Mouse (Mus musculus) liver, embryonic 14.5 days (tissue): ENCODE measurements around the gene Brinp2. TPM values are rescaled to one million over a fixed set of nuclear protein-coding genes. Genes with fewer than 3 reads are reported as not detected.

ENCODE experiments used
- ATAC-seq: fragments of 200-750 bp; cut with Nextera tagmentation; 2 replicates; pipeline ENCODE4 v1.8.0; 2017; ENCODE audit warnings: moderate number of reproducible peaks, mild to moderate bottlenecking, moderate library complexity; ENCODE audit not compliant: insufficient read depth
- DNase-seq, 3 experiments: peaks; one replicate each; pipeline ENCODE4 v3.0.0-alpha.2; 2012 to 2013; ENCODE audit warnings: low read depth in 3 of 3, low spot score in 3 of 3
- H3K27ac ChIP-seq: fragments of 300-500 bp; sonication (generic); 2 replicates; pipeline ENCODE4 v1.5.1; 2014; ENCODE audit warnings: moderate library complexity, mild to moderate bottlenecking, control low read depth, inconsistent platforms
- H3K27me3 ChIP-seq: fragments of 300-500 bp; sonication (generic); 2 replicates; pipeline ENCODE4 v1.6.1; 2014; ENCODE audit warnings: mild to moderate bottlenecking, low read length, moderate library complexity; ENCODE audit not compliant: control insufficient read depth, insufficient read depth
- H3K36me3 ChIP-seq: fragments of 300-500 bp; sonication (generic); replicated peaks from 2 replicates; pipeline ENCODE4 v1.6.1; 2014; ENCODE audit warnings: low read depth; ENCODE audit not compliant: control insufficient read depth, insufficient read depth
- H3K4me1 ChIP-seq, 2 experiments: fragments of 200-500 bp in 1 of 2; fragments of 300-500 bp in 1 of 2; sonication (generic) in 1 of 2; replicated peaks; 2 replicates each; pipeline ENCODE4 v1.6.1; 2012 to 2014; ENCODE audit warnings: antibody characterized with exemption in 1 of 2, inconsistent platforms in 1 of 2, low read length in 1 of 2; ENCODE audit not compliant: control insufficient read depth in 2 of 2, insufficient read depth in 2 of 2
- H3K4me2 ChIP-seq: fragments of 300-500 bp; sonication (generic); 2 replicates; pipeline ENCODE4 v1.6.1; 2014; ENCODE audit warnings: low read depth, mild to moderate bottlenecking, control low read depth, moderate library complexity
- H3K4me3 ChIP-seq, 2 experiments: fragments of 200-500 bp in 1 of 2; fragments of 300-500 bp in 1 of 2; sonication (generic) in 1 of 2; 2 replicates each; pipeline ENCODE4 v1.5.1; 2012 to 2014; ENCODE audit warnings: low read depth in 2 of 2, low read length in 2 of 2, mild to moderate bottlenecking in 2 of 2, control low read depth in 1 of 2, inconsistent platforms in 1 of 2, moderate library complexity in 1 of 2; ENCODE audit not compliant: insufficient read depth in 1 of 2
- H3K9ac ChIP-seq: fragments of 300-500 bp; sonication (generic); replicated peaks from 2 replicates; pipeline ENCODE4 v1.6.1; 2014; ENCODE audit warnings: mild to moderate bottlenecking, control low read depth, moderate library complexity
- H3K9me3 ChIP-seq: fragments of 300-500 bp; sonication (generic); 2 replicates; pipeline ENCODE4 v1.6.1; 2016; ENCODE audit warnings: low read length, mixed read lengths; ENCODE audit not compliant: control insufficient read depth
- CTCF ChIP-seq: IDR thresholded peaks from 2 replicates; pipeline ENCODE4 v1.5.1; 2016; ENCODE audit warnings: antibody characterized with exemption, low read depth, control low read depth
- EP300 ChIP-seq: IDR thresholded peaks from 2 replicates; pipeline ENCODE4 v1.6.1; 2016; ENCODE audit warnings: antibody characterized with exemption, low read depth
- WGBS: fragments of 180-500 bp; shearing (Covaris S2); extraction: QIAGEN DNeasy Blood & Tissue Kit; methylation state at CpG from one replicate; pipeline ENCODE4 v1.1.7; 2014; ENCODE audit not compliant: insufficient replicate concordance; 5-methylcytosine and 5-hydroxymethylcytosine counted together
- polyA plus RNA-seq, 2 experiments: library from polyadenylated mRNA; depleted of rRNA in 1 of 2; stranded (reverse) in 1 of 2; unstranded in 1 of 2; fragments of >200 nt; fragmentation: Nextera tagmentation in 1 of 2; extraction: Ambion mirVana in 1 of 2; gene quantifications; 2 replicates each; pipeline versions ENCODE4 v1.2.1 to v1.2.3; 2012 to 2014

Gene Brinp2
- polyA plus RNA-seq, 2 experiments: not detected

DNA sequence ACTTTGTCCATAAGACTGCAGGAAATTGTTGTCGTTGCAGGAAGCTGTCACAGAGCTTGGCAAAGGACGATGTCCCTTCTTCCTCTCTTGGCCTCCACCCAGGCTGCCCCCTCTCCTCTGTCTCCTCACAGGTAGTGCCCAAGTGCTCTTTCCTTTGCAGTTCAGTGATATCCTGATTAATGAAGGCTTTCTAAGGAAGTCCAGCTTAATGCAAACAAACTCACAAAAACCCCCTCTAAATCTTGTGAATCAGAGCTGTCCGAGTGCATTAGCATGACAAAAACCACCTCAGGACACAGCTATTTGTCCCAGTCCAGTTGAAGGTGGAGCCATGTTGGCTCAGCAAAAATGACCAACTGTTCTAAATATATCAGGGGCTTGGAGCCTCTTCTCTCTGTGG, 30.7 kb upstream of the Brinp2 start:
- Histone ChIP-seq H3K9me3 (no peaks in the 10 kb centered on the region), H3K4me3 (no peak overlapping the region), H3K27me3 (no peaks in the 10 kb centered on the region), H3K36me3 (no peaks in the 10 kb centered on the region), H3K4me2 (no peak overlapping the region), H3K27ac (no peak overlapping the region), H3K4me1 (no peaks in the 10 kb centered on the region), H3K9ac (no peak overlapping the region)
- DNase-seq (no peak), ATAC-seq (no peak)
- WGBS: 23% methylated on average over 3 of the region's 3 CpGs
- no peak for TF ChIP-seq CTCF
- no peak for TF ChIP-seq EP300

DNA sequence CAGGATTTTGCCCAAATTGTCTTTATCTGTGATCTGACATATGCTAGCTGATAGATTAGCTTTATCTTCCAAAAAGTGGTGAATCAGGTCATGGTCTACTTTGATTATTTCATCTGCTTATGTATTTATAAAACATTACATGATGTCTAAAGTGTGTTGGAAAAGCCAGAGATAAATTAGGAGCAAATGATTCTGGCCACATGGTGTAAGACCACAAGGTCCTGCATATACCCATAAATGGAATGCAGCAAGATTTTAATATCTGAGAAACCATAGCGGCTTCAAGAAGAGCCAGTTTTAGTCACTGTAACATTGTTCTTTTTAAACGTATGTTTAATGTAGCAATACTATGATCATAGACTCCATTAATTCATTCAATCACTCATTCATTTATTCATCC, 29.2 kb upstream of the Brinp2 start:
- no peaks in the 10 kb centered on the region for H3K4me1 ChIP-seq
- no peaks in the 10 kb centered on the region for H3K36me3 ChIP-seq
- TF ChIP-seq CTCF (no peak), EP300 (no peak)
- DNase-seq (no peak), ATAC-seq (no peak)
- H3K4me3 ChIP-seq: no peak overlapping the region
- H3K27me3 ChIP-seq: no peaks in the 10 kb centered on the region
- H3K27ac ChIP-seq: no peak overlapping the region
- no peak overlapping the region for H3K9ac ChIP-seq
- 71% methylated on average over 2 of the region's 2 CpGs for WGBS
- no peak overlapping the region for H3K4me2 ChIP-seq
- H3K9me3 ChIP-seq: no peaks in the 10 kb centered on the region

DNA sequence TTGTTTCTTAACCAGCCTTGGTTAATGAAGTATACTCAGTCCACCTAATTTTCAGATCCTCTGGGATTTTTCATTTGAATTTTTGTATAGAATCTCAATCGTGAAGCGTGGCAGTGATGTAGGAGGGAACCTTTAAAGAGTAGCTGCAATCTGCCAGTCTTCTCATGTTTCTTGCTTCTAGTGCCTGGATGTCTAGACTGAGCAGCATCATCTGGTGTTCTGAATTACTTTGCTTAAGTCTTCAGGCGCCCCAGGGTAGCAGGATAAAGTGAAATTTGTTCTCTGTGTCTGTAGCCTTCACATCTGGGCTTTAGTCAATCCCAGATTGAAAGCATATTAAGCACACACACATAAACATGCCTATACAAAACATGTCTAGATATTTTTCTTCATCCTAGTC, 27.1 kb upstream of the Brinp2 start:
- 54% methylated on average over 3 of the region's 3 CpGs for WGBS
- H3K4me1 ChIP-seq: no peaks in the 10 kb centered on the region
- H3K9me3 ChIP-seq: no peaks in the 10 kb centered on the region
- no peak overlapping the region for H3K9ac ChIP-seq
- no peak overlapping the region for H3K4me2 ChIP-seq
- no peaks in the 10 kb centered on the region for H3K36me3 ChIP-seq
- no peak for ATAC-seq
- no peak for TF ChIP-seq CTCF
- no peak for TF ChIP-seq EP300
- H3K27ac ChIP-seq: no peak overlapping the region
- H3K27me3 ChIP-seq: no peaks in the 10 kb centered on the region
- DNase-seq: no peak
- no peak overlapping the region for H3K4me3 ChIP-seq

DNA sequence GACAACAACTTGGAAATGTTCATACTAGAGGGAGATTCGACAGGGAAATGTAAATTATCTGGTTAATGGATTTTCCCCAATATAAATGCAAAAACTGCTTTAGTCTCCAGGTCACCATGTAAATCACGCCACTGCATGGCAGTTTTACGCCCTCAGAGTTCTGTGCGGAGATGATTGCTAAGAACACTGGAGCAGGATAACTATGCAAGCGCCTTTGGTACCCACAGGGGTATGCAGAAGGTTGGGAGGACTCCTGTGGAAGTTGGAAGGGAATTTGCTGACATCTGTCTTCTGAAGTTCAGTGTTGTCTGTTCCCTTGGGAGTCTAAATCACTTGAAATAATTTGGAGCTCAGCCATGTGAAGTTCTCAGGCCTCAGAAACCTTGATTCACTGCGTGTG, 26.2 kb upstream of the Brinp2 start:
- H3K4me2 ChIP-seq: no peak overlapping the region
- no peak overlapping the region for H3K4me3 ChIP-seq
- H3K9ac ChIP-seq: no peak overlapping the region
- ATAC-seq: no peak
- no peak for DNase-seq
- H3K27ac ChIP-seq: no peak overlapping the region
- no peak for TF ChIP-seq CTCF
- TF ChIP-seq EP300: no peak
- no peaks in the 10 kb centered on the region for H3K27me3 ChIP-seq
- H3K36me3 ChIP-seq: no peaks in the 10 kb centered on the region
- WGBS: 53% methylated on average over 6 of the region's 6 CpGs
- no peaks in the 10 kb centered on the region for H3K9me3 ChIP-seq
- H3K4me1 ChIP-seq: no peaks in the 10 kb centered on the region

DNA sequence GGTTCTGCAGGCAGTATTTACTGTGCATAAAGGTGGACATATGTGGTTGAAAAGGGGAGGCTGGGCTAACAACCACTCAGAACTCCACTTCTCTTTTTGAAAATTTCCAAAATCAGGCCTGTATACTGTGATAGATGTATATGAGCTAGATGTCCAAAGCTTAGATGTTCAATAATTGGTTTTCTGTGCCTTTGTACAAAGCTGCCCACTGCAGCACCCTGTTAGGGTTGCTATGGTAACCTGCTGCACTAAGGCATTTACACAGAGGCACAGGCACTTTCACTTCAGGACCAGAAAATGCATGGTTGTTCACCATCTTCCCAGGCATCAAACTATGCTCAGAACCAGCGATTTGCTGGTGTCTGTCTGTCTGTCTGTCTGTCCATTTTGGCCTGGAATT, 8.3 kb upstream of the Brinp2 start:
- no peaks in the 10 kb centered on the region for H3K36me3 ChIP-seq
- no peaks in the 10 kb centered on the region for H3K4me1 ChIP-seq
- DNase-seq (no peak), ATAC-seq (no peak)
- H3K4me3 ChIP-seq: no peak overlapping the region
- 30% methylated on average over 1 of the region's 1 CpGs for WGBS
- no peak overlapping the region for H3K27ac ChIP-seq
- TF ChIP-seq EP300: no peak
- no peak for TF ChIP-seq CTCF
- H3K27me3 ChIP-seq: no peaks in the 10 kb centered on the region; the same call in 1 of the 2 replicates
- no peak overlapping the region for H3K9ac ChIP-seq
- H3K9me3 ChIP-seq: no peaks in the 10 kb centered on the region
- no peak overlapping the region for H3K4me2 ChIP-seq
